In genomic region chr13:91740851-91741250, GRCm38 (mm10) we compare ENCODE assay signal across 7 mouse cellular contexts. TPM values are rescaled to one million over a fixed set of nuclear protein-coding genes. Genes with fewer than 3 reads are reported as not detected.
DNase-seq lines count a peak whose midpoint lies in the region; ATAC-seq and TF ChIP-seq lines count a peak whose summit lies in the region.

No protein-coding gene starts in this region.

- H3K4me3 ChIP-seq in liver, adult 2 months (ENCODE audit: insufficient read depth, low read depth, low read length) = peak overlapping the region; percentile 96
- H3K4me3 ChIP-seq in forebrain, embryonic 15.5 days = peak overlapping the region; percentile 40
- peak overlapping the region; percentile 42 for H3K4me3 ChIP-seq in limb, embryonic 12.5 days (replicated peaks)
- H3K4me3 ChIP-seq in olfactory bulb, adult 2 months (ENCODE audit: insufficient read depth, low read depth, low read length) = peak overlapping the region; percentile 52

- intact Hi-C loops in gastrocnemius, postnatal 36 days (cut with DNase I) = no loop called here

- H3K36me3 ChIP-seq in liver, adult 2 months (ENCODE audit: control insufficient read depth, insufficient read depth, low read length) = peaks cover 2% of the 10 kb centered on the region; the same call in 1 of the 2 replicates
- no peaks in the 10 kb centered on the region for H3K36me3 ChIP-seq in forebrain, embryonic 15.5 days
- H3K36me3 ChIP-seq in limb, embryonic 12.5 days = no peaks in the 10 kb centered on the region

- peak overlapping the region; percentile 98 for H3K9ac ChIP-seq in liver, adult 2 months (ENCODE audit: low read depth, low read length)
- peak overlapping the region; percentile 50; the same call in 1 of the 2 replicates for H3K9ac ChIP-seq in forebrain, embryonic 15.5 days (replicated peaks)
- H3K9ac ChIP-seq in limb, embryonic 12.5 days (replicated peaks) = no peak overlapping the region; the same call in 1 of the 2 replicates

- TF ChIP-seq POLR2A in liver, adult 2 months (IDR thresholded peaks at IDR 0.05; ENCODE audit: extremely low read depth, insufficient read depth, low read length) = no peak
- no peak for TF ChIP-seq POLR2A in olfactory bulb, adult 2 months (IDR thresholded peaks at IDR 0.05; ENCODE audit: insufficient read depth, low read depth, low read length)

- WGBS in liver, adult 2 months = 16% methylated on average over 6 of the region's 6 CpGs
- WGBS in forebrain, embryonic 15.5 days = 69% methylated on average over 6 of the region's 6 CpGs
- WGBS in limb, embryonic 12.5 days = 71% methylated on average over 6 of the region's 6 CpGs
- 72% methylated on average over 6 of the region's 6 CpGs for WGBS in olfactory bulb, adult 2 months

- H3K4me2 ChIP-seq in forebrain, embryonic 15.5 days (replicated peaks) = peak overlapping the region; percentile 63
- H3K4me2 ChIP-seq in limb, embryonic 12.5 days = peak overlapping the region; percentile 84

- peak; percentile 98 for DNase-seq in liver, adult 2 months (ENCODE audit: extremely low read depth, low read depth, low spot score)
- DNase-seq in liver = no peak
- no peak for DNase-seq in cerebellum, adult 18-20 months
- DNase-seq in gastrocnemius, postnatal 36 days = no peak

- peak; percentile 30; the same call in 1 of the 2 replicates for ATAC-seq in forebrain, embryonic 15.5 days (replicated peaks)
- no peak for ATAC-seq in limb, embryonic 12.5 days (ENCODE audit: insufficient number of reproducible peaks, insufficient read depth, low FRiP score, low TSS enrichment, low read depth)

- H3K9me3 ChIP-seq in forebrain, embryonic 15.5 days = no peaks in the 10 kb centered on the region
- no peaks in the 10 kb centered on the region for H3K9me3 ChIP-seq in limb, embryonic 12.5 days

- peaks cover 8% of the 10 kb centered on the region; the same call in 1 of the 2 replicates for H3K79me2 ChIP-seq in liver, adult 2 months (ENCODE audit: control insufficient read depth, insufficient read depth, low read length)

- peaks cover 15% of the 10 kb centered on the region for H3K4me1 ChIP-seq in liver, adult 2 months (ENCODE audit: control insufficient read depth, insufficient read depth, low read length)
- H3K4me1 ChIP-seq in forebrain, embryonic 15.5 days = peaks cover 9% of the 10 kb centered on the region
- peaks cover 7% of the 10 kb centered on the region for H3K4me1 ChIP-seq in limb, embryonic 12.5 days (replicated peaks)
- H3K4me1 ChIP-seq in olfactory bulb, adult 2 months (ENCODE audit: control insufficient read depth, insufficient read depth, low read length) = peaks cover 6% of the 10 kb centered on the region; the same call in 1 of the 2 replicates

- no peak for TF ChIP-seq CTCF in liver, adult 2 months (IDR thresholded peaks at IDR 0.05; ENCODE audit: low read depth, low read length)
- TF ChIP-seq CTCF in olfactory bulb, adult 2 months (IDR thresholded peaks at IDR 0.05; ENCODE audit: insufficient read depth, low read depth, low read length) = no peak

- H3K27me3 ChIP-seq in liver, adult 2 months (ENCODE audit: control insufficient read depth, insufficient read depth, low read length) = no peaks in the 10 kb centered on the region
- H3K27me3 ChIP-seq in forebrain, embryonic 15.5 days = 0 out of 2 replicates have a peak, but pooled peaks cover 3% of the 10 kb centered on the region
- H3K27me3 ChIP-seq in limb, embryonic 12.5 days = peaks cover 21% of the 10 kb centered on the region

- peak overlapping the region; percentile 99 for H3K27ac ChIP-seq in liver, adult 2 months (replicated peaks; ENCODE audit: insufficient read depth, low read depth, low read length)
- H3K27ac ChIP-seq in forebrain, embryonic 15.5 days (replicated peaks) = no peak overlapping the region
- no peak overlapping the region for H3K27ac ChIP-seq in limb, embryonic 12.5 days
- H3K27ac ChIP-seq in olfactory bulb, adult 2 months (ENCODE audit: insufficient read depth, low read depth, low read length) = no peak overlapping the region

RNA-seq across cellular contexts. Expression of gene Acot12, which starts 0.5 kb away (rescaled TPM):
- total RNA-seq in liver, adult 2 months (2014; rRNA removed) = 104 and 121 TPM in 2 replicates
- 57.1 and 58.8 TPM in 2 replicates for polyA plus RNA-seq in liver, adult 2 months (2012; rRNA removed)
- not detected in 2 replicates for polyA plus RNA-seq in forebrain, embryonic 15.5 days (2015; fragmentation: Nextera tagmentation; extraction: Ambion mirVana)
- polyA plus RNA-seq in limb, embryonic 12.5 days (2016; fragmentation: Nextera tagmentation; extraction: Ambion mirVana) = not detected in 2 replicates
- not detected in 2 replicates for polyA plus RNA-seq in olfactory bulb, adult 2 months (2012; ENCODE audit: insufficient read depth, insufficient read length, low replicate concordance, missing spikeins)
- not detected for total RNA-seq in gastrocnemius, postnatal 36 days (2021)

Comparison
In these comparisons a context has a peak if more than half of its experiments do, and no peak if none do; other contexts are left out.
1. H3K4me3 ChIP-seq: peak in every context shown above with its lines; median percentile 96 in liver, adult 2 months; 52 in olfactory bulb, adult 2 months; 42 in limb, embryonic 12.5 days; 40 in forebrain, embryonic 15.5 days.
2. RNA of gene Acot12, which starts 0.5 kb away (polyA plus RNA-seq): 57.1 to 58.8 TPM in liver, adult 2 months; not detected in limb, embryonic 12.5 days, not detected in forebrain, embryonic 15.5 days and not detected in olfactory bulb, adult 2 months; every median in the first group is over 10 times any median in the second.